Mouse (Mus musculus): ENCODE results near the gene Tmem38a. TPM values are rescaled to one million over a fixed set of nuclear protein-coding genes. Genes with fewer than 3 reads are reported as not detected.
A peak's percentile ranks its signal among the peaks of the same experiment; 100 is the strongest.

Tmem38a gene
- total RNA-seq, 1 experiment = 13.2 TPM

DNA sequence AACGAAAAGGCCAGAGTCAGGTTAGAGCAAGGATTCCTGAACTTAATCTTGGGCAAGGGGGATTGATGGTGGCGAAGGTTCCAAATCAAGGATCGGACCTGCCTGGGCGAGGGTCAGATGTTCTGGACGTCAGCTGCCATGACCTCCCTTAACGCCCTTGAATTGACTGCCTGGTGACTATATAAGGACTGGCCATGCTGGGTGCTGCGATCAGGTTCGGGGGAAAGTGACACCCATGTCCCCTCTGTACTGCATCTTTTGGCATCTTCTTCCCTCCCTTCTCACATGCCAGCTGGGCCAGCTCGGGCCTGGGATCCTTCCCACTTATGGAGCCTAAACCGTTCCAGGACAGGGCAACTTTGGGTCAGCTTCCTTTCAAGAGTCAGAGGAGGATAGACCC is 652 bp downstream of the Tmem38a start:
- peak overlapping the region; percentile 79 to 100 for H3K4me3 ChIP-seq (ENCODE audit: insufficient read depth in 1 of 2, low read depth in 1 of 2, low read length in 2 of 2, poor library complexity in 1 of 2, severe bottlenecking in 1 of 2)
- no peak for DNase-seq (ENCODE audit: low read depth, low spot score)
- H3K4me1 ChIP-seq (ENCODE audit: control insufficient read depth in 2 of 2, insufficient read depth in 2 of 2, low read length in 2 of 2, poor library complexity in 1 of 2) = peaks cover 6 to 8% of the 10 kb centered on the region in 2 experiments; a peak in 2 of 4 replicates
- peak overlapping the region; percentile 35; the same call in 1 of the 2 replicates for H3K27ac ChIP-seq (ENCODE audit: insufficient read depth, low read depth, low read length, poor library complexity, severe bottlenecking)
- H3K9me3 ChIP-seq (ENCODE audit: control insufficient read depth, insufficient read depth, low read depth, low read length) = no peaks in the 10 kb centered on the region
- H3K9ac ChIP-seq (ENCODE audit: insufficient read depth, low read depth, low read length, poor library complexity, severe bottlenecking) = peak overlapping the region; percentile 87
- TF ChIP-seq CHD2 (IDR thresholded peaks at IDR 0.05; ENCODE audit: low read depth, low read length) (no peak), HCFC1 (IDR thresholded peaks at IDR 0.05; ENCODE audit: borderline replicate concordance, insufficient read depth, low read length) (no peak), ZNF384 (IDR thresholded peaks at IDR 0.05; ENCODE audit: low read depth, low read length) (no peak), MAFK (IDR thresholded peaks at IDR 0.05; ENCODE audit: insufficient read depth, low read depth, low read length) (no peak), ZC3H11A (IDR thresholded peaks at IDR 0.05; ENCODE audit: borderline replicate concordance, low read depth, low read length) (no peak)
- H3K36me3 ChIP-seq (ENCODE audit: control insufficient read depth, insufficient read depth, low read length, poor library complexity, severe bottlenecking) = peaks cover 18% of the 10 kb centered on the region
- in situ Hi-C loops (cut with MboI; ENCODE audit: low sequenced_read_pairs in 2 of 2, unreplicated experiment in 2 of 2) = no loop called here

DNA sequence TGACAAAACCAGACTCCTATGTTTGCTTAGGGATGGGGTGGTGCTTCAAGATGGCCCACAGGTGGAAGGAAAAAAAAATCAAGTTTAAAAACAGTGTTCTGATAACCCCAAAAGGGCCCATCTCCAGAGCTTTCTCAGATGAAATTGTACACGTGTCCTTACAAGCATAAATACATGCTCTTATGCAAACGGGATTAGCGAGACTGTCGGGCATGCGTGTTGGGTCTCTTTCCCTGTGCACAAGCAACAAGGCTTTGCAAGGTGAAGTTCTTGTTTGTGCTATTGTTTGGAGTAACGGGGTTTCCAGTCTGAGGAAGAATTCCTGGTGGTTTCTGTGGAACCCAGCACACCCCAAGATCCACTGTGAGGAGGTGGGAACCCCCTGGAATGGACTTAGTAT is 1.6 kb downstream of the Tmem38a start:
- no peaks in the 10 kb centered on the region for H3K9me3 ChIP-seq (ENCODE audit: control insufficient read depth, insufficient read depth, low read depth, low read length)
- in situ Hi-C loops (cut with MboI; ENCODE audit: low sequenced_read_pairs in 2 of 2, unreplicated experiment in 2 of 2) = no loop called here
- no peak for DNase-seq (ENCODE audit: low read depth, low spot score)
- no peak overlapping the region for H3K4me3 ChIP-seq (ENCODE audit: insufficient read depth in 1 of 2, low read depth in 1 of 2, low read length in 2 of 2, poor library complexity in 1 of 2, severe bottlenecking in 1 of 2)
- no peak overlapping the region for H3K9ac ChIP-seq (ENCODE audit: insufficient read depth, low read depth, low read length, poor library complexity, severe bottlenecking)
- peaks cover 13% of the 10 kb centered on the region for H3K36me3 ChIP-seq (ENCODE audit: control insufficient read depth, insufficient read depth, low read length, poor library complexity, severe bottlenecking)
- H3K4me1 ChIP-seq (ENCODE audit: control insufficient read depth in 2 of 2, insufficient read depth in 2 of 2, low read length in 2 of 2, poor library complexity in 1 of 2) = peaks cover 6 to 8% of the 10 kb centered on the region in 2 experiments; a peak in 2 of 4 replicates
- no peak overlapping the region for H3K27ac ChIP-seq (ENCODE audit: insufficient read depth, low read depth, low read length, poor library complexity, severe bottlenecking)
- TF ChIP-seq MAFK (IDR thresholded peaks at IDR 0.05; ENCODE audit: insufficient read depth, low read depth, low read length) (no peak), ZC3H11A (IDR thresholded peaks at IDR 0.05; ENCODE audit: borderline replicate concordance, low read depth, low read length) (no peak), CHD2 (IDR thresholded peaks at IDR 0.05; ENCODE audit: low read depth, low read length) (no peak), ZNF384 (IDR thresholded peaks at IDR 0.05; ENCODE audit: low read depth, low read length) (no peak), HCFC1 (IDR thresholded peaks at IDR 0.05; ENCODE audit: borderline replicate concordance, insufficient read depth, low read length) (no peak)

DNA sequence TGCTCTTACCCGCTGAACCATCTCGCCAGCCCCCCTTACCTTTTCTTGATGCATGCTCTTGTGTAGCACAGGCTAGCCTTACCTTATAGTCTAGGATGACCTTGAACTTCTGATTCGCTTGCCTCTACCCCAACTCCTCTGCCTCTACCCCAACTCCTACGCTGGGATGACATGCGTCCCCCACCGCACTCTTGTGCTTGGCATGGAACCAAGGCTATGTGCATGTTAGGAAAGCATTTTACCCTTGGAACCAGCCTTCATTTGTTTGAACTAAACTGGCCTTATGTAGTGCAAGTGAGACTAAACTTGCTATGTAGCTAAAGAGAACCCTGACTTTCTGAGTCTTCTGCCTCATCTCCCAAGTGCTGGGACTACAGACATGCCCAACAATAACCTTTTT is 4.1 kb downstream of the Tmem38a start:
- Histone ChIP-seq H3K36me3 (ENCODE audit: control insufficient read depth, insufficient read depth, low read length, poor library complexity, severe bottlenecking) (peaks cover 3% of the 10 kb centered on the region; the same call in 1 of the 2 replicates), H3K9me3 (ENCODE audit: control insufficient read depth, insufficient read depth, low read depth, low read length) (no peaks in the 10 kb centered on the region), H3K4me1 (ENCODE audit: control insufficient read depth in 2 of 2, insufficient read depth in 2 of 2, low read length in 2 of 2, poor library complexity in 1 of 2) (peaks cover 3% of the 10 kb centered on the region in 2 experiments; a peak in 2 of 4 replicates), H3K27ac (ENCODE audit: insufficient read depth, low read depth, low read length, poor library complexity, severe bottlenecking) (no peak overlapping the region), H3K4me3 (ENCODE audit: insufficient read depth in 1 of 2, low read depth in 1 of 2, low read length in 2 of 2, poor library complexity in 1 of 2, severe bottlenecking in 1 of 2) (no peak overlapping the region), H3K9ac (ENCODE audit: insufficient read depth, low read depth, low read length, poor library complexity, severe bottlenecking) (no peak overlapping the region)
- DNase-seq (ENCODE audit: low read depth, low spot score) = no peak
- in situ Hi-C loops (cut with MboI; ENCODE audit: low sequenced_read_pairs in 2 of 2, unreplicated experiment in 2 of 2) = no loop called here
- no peak for TF ChIP-seq CHD2 (IDR thresholded peaks at IDR 0.05; ENCODE audit: low read depth, low read length)
- no peak for TF ChIP-seq ZNF384 (IDR thresholded peaks at IDR 0.05; ENCODE audit: low read depth, low read length)
- no peak for TF ChIP-seq HCFC1 (IDR thresholded peaks at IDR 0.05; ENCODE audit: borderline replicate concordance, insufficient read depth, low read length)
- TF ChIP-seq MAFK (IDR thresholded peaks at IDR 0.05; ENCODE audit: insufficient read depth, low read depth, low read length) = no peak

DNA sequence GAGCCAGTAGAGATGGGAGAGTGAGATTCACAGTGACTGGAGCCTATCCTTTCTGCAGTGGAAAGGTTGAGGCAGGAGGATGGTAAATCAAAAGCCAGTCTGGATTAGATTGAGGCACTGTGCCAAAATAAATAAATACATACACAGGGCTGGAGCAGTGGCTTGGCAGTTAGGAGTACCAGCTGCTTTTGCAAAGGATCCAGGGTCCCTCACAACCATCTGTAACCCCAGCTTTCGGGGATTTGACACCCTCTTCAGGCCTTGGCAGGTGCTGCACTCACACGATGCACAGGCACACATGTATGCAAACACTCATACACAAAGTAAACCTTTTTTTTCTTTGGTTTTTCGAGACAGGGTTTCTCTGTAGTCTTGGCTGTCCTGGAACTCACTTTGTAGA is 5.4 kb downstream of the Tmem38a start:
- TF ChIP-seq CHD2 (IDR thresholded peaks at IDR 0.05; ENCODE audit: low read depth, low read length) = no peak
- TF ChIP-seq ZNF384 (IDR thresholded peaks at IDR 0.05; ENCODE audit: low read depth, low read length) = no peak
- no peak for TF ChIP-seq MAFK (IDR thresholded peaks at IDR 0.05; ENCODE audit: insufficient read depth, low read depth, low read length)
- no peak for TF ChIP-seq HCFC1 (IDR thresholded peaks at IDR 0.05; ENCODE audit: borderline replicate concordance, insufficient read depth, low read length)
- no peak for TF ChIP-seq ZC3H11A (IDR thresholded peaks at IDR 0.05; ENCODE audit: borderline replicate concordance, low read depth, low read length)
- Histone ChIP-seq H3K36me3 (ENCODE audit: control insufficient read depth, insufficient read depth, low read length, poor library complexity, severe bottlenecking) (peaks cover 8% of the 10 kb centered on the region; the same call in 1 of the 2 replicates), H3K4me1 (ENCODE audit: control insufficient read depth in 2 of 2, insufficient read depth in 2 of 2, low read length in 2 of 2, poor library complexity in 1 of 2) (peaks cover 3% of the 10 kb centered on the region in 2 experiments; a peak in 2 of 4 replicates), H3K27ac (ENCODE audit: insufficient read depth, low read depth, low read length, poor library complexity, severe bottlenecking) (no peak overlapping the region), H3K4me3 (ENCODE audit: insufficient read depth in 1 of 2, low read depth in 1 of 2, low read length in 2 of 2, poor library complexity in 1 of 2, severe bottlenecking in 1 of 2) (no peak overlapping the region), H3K9me3 (ENCODE audit: control insufficient read depth, insufficient read depth, low read depth, low read length) (no peaks in the 10 kb centered on the region), H3K9ac (ENCODE audit: insufficient read depth, low read depth, low read length, poor library complexity, severe bottlenecking) (no peak overlapping the region)
- in situ Hi-C loops (cut with MboI; ENCODE audit: low sequenced_read_pairs in 2 of 2, unreplicated experiment in 2 of 2) = no loop called here
- DNase-seq (ENCODE audit: low read depth, low spot score) = no peak

DNA sequence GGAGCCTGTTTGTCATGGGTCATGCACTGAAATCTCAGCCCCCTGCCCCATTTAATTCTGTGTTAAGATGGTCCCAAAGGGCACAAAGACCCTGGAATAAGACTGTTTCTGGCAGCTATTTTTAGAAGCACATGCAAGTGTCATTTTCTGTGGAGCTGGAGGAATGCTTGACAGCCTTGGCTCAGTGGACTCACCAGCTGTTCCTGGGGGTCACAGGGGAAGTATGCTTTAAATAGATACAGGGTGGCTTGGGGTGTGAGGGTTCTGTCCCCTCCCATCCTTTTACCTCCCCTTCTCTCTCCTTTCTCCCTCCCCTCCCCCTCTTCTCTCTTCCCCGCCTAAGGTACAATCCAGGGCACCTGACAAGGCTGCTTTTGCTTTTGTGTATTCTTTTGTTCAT is 6.1 kb downstream of the Tmem38a start:
- peaks cover 8% of the 10 kb centered on the region; the same call in 1 of the 2 replicates for H3K36me3 ChIP-seq (ENCODE audit: control insufficient read depth, insufficient read depth, low read length, poor library complexity, severe bottlenecking)
- no peak for TF ChIP-seq ZC3H11A (IDR thresholded peaks at IDR 0.05; ENCODE audit: borderline replicate concordance, low read depth, low read length)
- no peak for TF ChIP-seq HCFC1 (IDR thresholded peaks at IDR 0.05; ENCODE audit: borderline replicate concordance, insufficient read depth, low read length)
- TF ChIP-seq ZNF384 (IDR thresholded peaks at IDR 0.05; ENCODE audit: low read depth, low read length) = no peak
- no peak for TF ChIP-seq CHD2 (IDR thresholded peaks at IDR 0.05; ENCODE audit: low read depth, low read length)
- no peak for TF ChIP-seq MAFK (IDR thresholded peaks at IDR 0.05; ENCODE audit: insufficient read depth, low read depth, low read length)
- H3K27ac ChIP-seq (ENCODE audit: insufficient read depth, low read depth, low read length, poor library complexity, severe bottlenecking) = no peak overlapping the region
- DNase-seq (ENCODE audit: low read depth, low spot score) = no peak
- no peaks in the 10 kb centered on the region for H3K9me3 ChIP-seq (ENCODE audit: control insufficient read depth, insufficient read depth, low read depth, low read length)
- no peak overlapping the region for H3K9ac ChIP-seq (ENCODE audit: insufficient read depth, low read depth, low read length, poor library complexity, severe bottlenecking)
- H3K4me1 ChIP-seq (ENCODE audit: control insufficient read depth in 2 of 2, insufficient read depth in 2 of 2, low read length in 2 of 2, poor library complexity in 1 of 2) = peaks cover under 1% of the 10 kb centered on the region in 2 experiments; a peak in 3 of 4 replicates
- H3K4me3 ChIP-seq (ENCODE audit: insufficient read depth in 1 of 2, low read depth in 1 of 2, low read length in 2 of 2, poor library complexity in 1 of 2, severe bottlenecking in 1 of 2) = no peak overlapping the region
- in situ Hi-C loops (cut with MboI; ENCODE audit: low sequenced_read_pairs in 2 of 2, unreplicated experiment in 2 of 2) = no loop called here

All from ES-E14 (cell line).